19 mouse cellular contexts compared by ENCODE assay signal in the genomic region with DNA sequence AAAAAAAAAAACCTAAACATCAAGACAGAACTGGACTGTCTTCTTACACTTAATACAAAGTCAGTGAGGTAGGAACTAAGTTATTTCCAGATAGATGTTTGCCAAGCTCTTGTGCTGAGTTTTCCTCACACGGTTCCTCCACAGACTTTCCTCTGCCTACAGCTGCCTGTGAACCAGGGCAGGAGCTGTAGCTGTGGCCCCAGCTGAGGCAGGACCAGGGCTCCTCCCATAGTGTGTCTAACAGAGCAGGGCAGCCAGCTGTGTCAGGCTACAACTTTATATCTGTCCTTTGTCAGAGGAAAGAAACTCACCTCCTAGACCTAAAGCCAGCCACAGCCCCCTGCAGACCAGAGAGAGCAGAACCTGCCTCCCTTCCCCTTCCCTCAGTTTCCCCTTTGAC. TPM values are rescaled to one million over a fixed set of nuclear protein-coding genes. Genes with fewer than 3 reads are reported as not detected.
DNase-seq lines count a peak whose midpoint lies in the region; ATAC-seq and TF ChIP-seq lines count a peak whose summit lies in the region.
"Not testable (repeated sequence)": the region's sequence is repeated elsewhere in the genome, so short reads cannot be mapped to it uniquely, and the experiment has no call there.
"Had no signal": no experiment of that assay in that cellular context is flagged by ENCODE, and none has a peak within 500 bp of the region (broad histone marks: within the 10 kb centered on the region; RNA-seq: fewer than 3 reads in every experiment).

No protein-coding gene starts in this region.

- not testable (repeated sequence) for H3K4me2 ChIP-seq in heart, embryonic 14.5 days (ENCODE audit: low read length); intestine, embryonic 16.5 days (ENCODE audit: low read depth, low read length)

- DNase-seq in A20 (ENCODE audit: low read depth, low spot score), result peak; percentile 76
- peak; percentile 17 for DNase-seq in adrenal gland, postnatal 10 days
- peak; percentile 14 for DNase-seq in lung, adult 2 months
- peak; percentile 12 to 33 for DNase-seq in lung, postnatal 4 days
- peak; percentile 28 for DNase-seq in thymus, adult 2 months
- peak; percentile 53 for DNase-seq in thymus, postnatal 4 days

- H3K9me3 ChIP-seq in heart, embryonic 14.5 days (ENCODE audit: control insufficient read depth, low read length); intestine, embryonic 16.5 days (ENCODE audit: control insufficient read depth, low read length): not testable (repeated sequence)

- H3K4me1 ChIP-seq in heart, embryonic 14.5 days (ENCODE audit: control insufficient read depth in 2 of 2, insufficient read depth in 2 of 2, low read length in 2 of 2); intestine, embryonic 16.5 days (ENCODE audit: control insufficient read depth, insufficient read depth, low read length); lung, adult 2 months (ENCODE audit: control insufficient read depth, insufficient read depth, low read length); thymus, adult 2 months (replicated peaks; ENCODE audit: control insufficient read depth, insufficient read depth, low read length): not testable (repeated sequence)

- not testable (repeated sequence) for TF ChIP-seq POLR2A in lung, adult 2 months (IDR thresholded peaks at IDR 0.05; ENCODE audit: borderline replicate concordance, extremely low read depth, low read depth, low read length); thymus, adult 2 months (IDR thresholded peaks at IDR 0.05; ENCODE audit: control insufficient read depth, extremely low read depth, insufficient read depth, low read length, poor library complexity)

- H3K27ac ChIP-seq in heart, embryonic 14.5 days (replicated peaks in 1 of 2; ENCODE audit: control insufficient read depth in 1 of 2, insufficient read depth in 1 of 2, low read depth in 2 of 2, low read length in 2 of 2), result peak overlapping the region; percentile 8 to 67; a peak in 3 of 4 replicates
- H3K27ac ChIP-seq in intestine, embryonic 16.5 days (ENCODE audit: low read length), result peak overlapping the region; percentile 33; the same call in 1 of the 2 replicates
- H3K27ac ChIP-seq in thymus, adult 2 months (ENCODE audit: control insufficient read depth, insufficient read depth, low read length), result peak overlapping the region; percentile 78

- not testable (repeated sequence) for ATAC-seq in heart, embryonic 14.5 days (ENCODE audit: insufficient number of reproducible peaks, insufficient read depth, low FRiP score, low read depth)
- ATAC-seq in intestine, embryonic 16.5 days, result peak; percentile 60; the same call in 1 of the 2 replicates

- WGBS in heart, embryonic 14.5 days, result 21% methylated on average over 1 of the region's 1 CpGs
- WGBS in intestine, embryonic 16.5 days, result 40% methylated on average over 1 of the region's 1 CpGs
- WGBS in lung, adult 2 months, result 7% methylated on average over 1 of the region's 1 CpGs
- 3% methylated on average over 1 of the region's 1 CpGs for WGBS in thymus, adult 2 months

- H3K9ac ChIP-seq in heart, embryonic 14.5 days (ENCODE audit: low read length); intestine, embryonic 16.5 days (ENCODE audit: low read depth, low read length): not testable (repeated sequence)

- not testable (repeated sequence) for H3K36me3 ChIP-seq in heart, embryonic 14.5 days (ENCODE audit: control insufficient read depth, insufficient read depth, low read length); intestine, embryonic 16.5 days (ENCODE audit: control insufficient read depth, insufficient read depth, low read length); thymus, adult 2 months (ENCODE audit: control insufficient read depth, insufficient read depth, low read length)

- not testable (repeated sequence) for TF ChIP-seq CTCF in lung, adult 2 months (IDR thresholded peaks at IDR 0.05; ENCODE audit: insufficient read depth, low read length); thymus, adult 2 months (IDR thresholded peaks at IDR 0.05; ENCODE audit: borderline replicate concordance, control insufficient read depth, extremely low read depth, insufficient read depth, low read length, poor library complexity)

- H3K27me3 ChIP-seq in heart, embryonic 14.5 days (ENCODE audit: control insufficient read depth, insufficient read depth, low read length); intestine, embryonic 16.5 days (replicated peaks; ENCODE audit: control insufficient read depth, insufficient read depth, low read length); thymus, adult 2 months (ENCODE audit: control insufficient read depth, insufficient read depth, low read length): not testable (repeated sequence)

- H3K4me3 ChIP-seq in heart, embryonic 14.5 days (ENCODE audit: control insufficient read depth in 1 of 2, insufficient read depth in 1 of 2, low read depth in 1 of 2, low read length in 2 of 2); intestine, embryonic 16.5 days (ENCODE audit: low read length); lung, adult 2 months (replicated peaks; ENCODE audit: extremely low read depth, low read depth, low read length); thymus, adult 2 months (ENCODE audit: control insufficient read depth, insufficient read depth, low read length): not testable (repeated sequence)

RNA-seq across cellular contexts. Expression of a gene that starts 52.5 kb away (rescaled TPM):
- total RNA-seq in adrenal gland, postnatal 10 days (2021), result 1 to 10 TPM; 6.3 to 7.6 TPM
- 2.2 and 2.4 TPM in 2 replicates for polyA plus RNA-seq in heart, embryonic 14.5 days (2014; fragmentation: Nextera tagmentation; extraction: Ambion mirVana)
- polyA plus RNA-seq in intestine, embryonic 16.5 days (2015; fragmentation: Nextera tagmentation; extraction: Ambion mirVana), result 1.1 and 1.4 TPM in 2 replicates
- 3.2 and 4.4 TPM in 2 replicates for polyA plus RNA-seq in lung, adult 2 months (2012; rRNA removed)
- 19.5 and 20.7 TPM in 2 replicates for polyA plus RNA-seq in thymus, adult 2 months (2012; rRNA removed)
- polyA plus RNA-seq: erythroblast, embryonic 14.5 days had no signal

RNA-seq across cellular contexts. Expression of a gene that starts 52.5 kb away (rescaled TPM):
- total RNA-seq in adrenal gland, postnatal 10 days (2021), result under 1 TPM in 1 of 2 experiments, not detected in 1; 0.09 TPM
- polyA plus RNA-seq in heart, embryonic 14.5 days (2014; fragmentation: Nextera tagmentation; extraction: Ambion mirVana), result 0.15 TPM in 1 of 2 replicates, not detected in the other
- 0.09 TPM in 1 of 2 replicates, not detected in the other for polyA plus RNA-seq in intestine, embryonic 16.5 days (2015; fragmentation: Nextera tagmentation; extraction: Ambion mirVana)
- polyA plus RNA-seq in lung, adult 2 months (2012; rRNA removed), result 1.5 and 1.6 TPM in 2 replicates
- polyA plus RNA-seq in thymus, adult 2 months (2012; rRNA removed), result 7.9 and 8.4 TPM in 2 replicates
- total RNA-seq: heart, adult 18-20 months; left cerebral cortex, adult 18-20 months had no signal
- polyA plus RNA-seq: embryonic facial prominence, embryonic 13.5 days; erythroblast, embryonic 14.5 days; forebrain, embryonic 12.5 days; kidney, postnatal 0 days; limb, embryonic 13.5 days; macrophage; midbrain, embryonic 10.5 days; neural tube, embryonic 14.5 days; stomach, embryonic 14.5 days had no signal

Comparison
In these comparisons a context has a peak if more than half of its experiments do, and no peak if none do; other contexts are left out.
1. DNase-seq: peak in every context shown above with its lines; median percentile 76 in A20; 53 in thymus, postnatal 4 days; 28 in thymus, adult 2 months; 22 in lung, postnatal 4 days; 17 in adrenal gland, postnatal 10 days; 14 in lung, adult 2 months.